In the genomic region with DNA sequence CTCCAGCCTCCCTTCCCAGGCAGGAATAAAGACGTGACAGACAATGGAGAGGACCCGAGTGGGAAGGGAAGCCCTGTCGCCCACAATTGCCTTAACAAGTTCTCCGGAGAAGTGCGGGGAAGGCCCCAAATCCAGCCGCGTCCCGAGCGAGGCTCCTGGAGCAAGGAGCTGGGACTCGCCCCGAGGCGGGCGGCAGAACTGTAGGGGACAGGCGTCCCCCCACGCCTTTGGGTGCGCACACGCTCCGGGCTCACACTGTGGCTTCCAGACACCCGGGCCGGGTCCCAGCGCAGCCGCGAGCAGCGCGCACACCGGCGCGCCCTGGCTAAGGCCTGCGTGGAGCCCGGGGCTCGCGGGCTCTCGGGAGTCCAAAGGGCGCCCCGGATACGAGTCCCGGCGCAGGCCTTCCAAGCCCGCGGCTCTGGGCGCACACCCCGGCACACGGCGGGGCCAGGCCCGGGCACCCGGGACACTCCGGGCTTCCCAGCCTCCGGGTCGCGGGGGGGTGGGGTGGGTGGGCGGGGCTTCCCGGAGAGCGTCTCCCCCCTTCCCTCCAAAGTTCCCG, we compare ENCODE assay signal across 7 mouse cellular contexts. TPM values are rescaled to one million over a fixed set of nuclear protein-coding genes. Genes with fewer than 3 reads are reported as not detected.
A peak's percentile ranks its signal among the peaks of the same experiment; 100 is the strongest.
DNase-seq lines count a peak whose midpoint lies in the region; ATAC-seq and TF ChIP-seq lines count a peak whose summit lies in the region.

No protein-coding gene starts in this region.

- 0% methylated on average over 35 of the region's 54 CpGs for WGBS in forebrain, embryonic 13.5 days
- WGBS in hindbrain, postnatal 0 days: under 1% methylated on average over 53 of the region's 54 CpGs
- under 1% methylated on average over 34 of the region's 54 CpGs for WGBS in liver, postnatal 0 days (ENCODE audit: insufficient replicate concordance)

- peak overlapping the region; percentile 92 for H3K4me2 ChIP-seq in forebrain, embryonic 13.5 days
- peak overlapping the region; percentile 81 for H3K4me2 ChIP-seq in hindbrain, postnatal 0 days (ENCODE audit: low read depth, low read length)
- peak overlapping the region; percentile 88 for H3K4me2 ChIP-seq in liver, postnatal 0 days (ENCODE audit: low read depth, low read length)

- TF ChIP-seq CTCF in hindbrain, postnatal 0 days (IDR thresholded peaks at IDR 0.05; ENCODE audit: low read depth): no peak
- no peak for TF ChIP-seq CTCF in liver, postnatal 0 days (IDR thresholded peaks at IDR 0.05; ENCODE audit: low read depth)

- 0 out of 2 replicates have a peak overlapping the region, but pooled peaks have one; percentile 20 for H3K27ac ChIP-seq in forebrain, embryonic 13.5 days
- H3K27ac ChIP-seq in hindbrain, postnatal 0 days: peak overlapping the region; percentile 70
- H3K27ac ChIP-seq in liver, postnatal 0 days (ENCODE audit: low read depth): peak overlapping the region; percentile 96

- H3K36me3 ChIP-seq in forebrain, embryonic 13.5 days (ENCODE audit: poor library complexity, severe bottlenecking): no peaks in the 10 kb centered on the region
- no peaks in the 10 kb centered on the region for H3K36me3 ChIP-seq in hindbrain, postnatal 0 days (ENCODE audit: insufficient read depth, low read length)
- no peaks in the 10 kb centered on the region for H3K36me3 ChIP-seq in liver, postnatal 0 days (replicated peaks; ENCODE audit: insufficient read depth, low read length)

- peak overlapping the region; percentile 66 for H3K4me3 ChIP-seq in forebrain, embryonic 13.5 days
- H3K4me3 ChIP-seq in hindbrain, postnatal 0 days (ENCODE audit: low read length): peak overlapping the region; percentile 59
- H3K4me3 ChIP-seq in liver, postnatal 0 days (ENCODE audit: low read depth, low read length): peak overlapping the region; percentile 69

- H3K9me3 ChIP-seq in forebrain, embryonic 13.5 days (replicated peaks): no peaks in the 10 kb centered on the region
- no peaks in the 10 kb centered on the region for H3K9me3 ChIP-seq in hindbrain, postnatal 0 days (ENCODE audit: low read length)
- H3K9me3 ChIP-seq in liver, postnatal 0 days (ENCODE audit: low read length): no peaks in the 10 kb centered on the region

- H3K9ac ChIP-seq in forebrain, embryonic 13.5 days: peak overlapping the region; percentile 79
- peak overlapping the region; percentile 48 for H3K9ac ChIP-seq in hindbrain, postnatal 0 days (replicated peaks; ENCODE audit: low read length)
- peak overlapping the region; percentile 79 for H3K9ac ChIP-seq in liver, postnatal 0 days (replicated peaks)

- no peak for TF ChIP-seq EP300 in liver, postnatal 0 days (IDR thresholded peaks at IDR 0.05; ENCODE audit: low read depth)

- H3K4me1 ChIP-seq in forebrain, embryonic 13.5 days: peaks cover 45% of the 10 kb centered on the region
- H3K4me1 ChIP-seq in hindbrain, postnatal 0 days (ENCODE audit: insufficient read depth, low read length): no peaks in the 10 kb centered on the region; the same call in 1 of the 2 replicates
- H3K4me1 ChIP-seq in liver, postnatal 0 days (ENCODE audit: insufficient read depth): peaks cover 21% of the 10 kb centered on the region

- peak; percentile 54 for DNase-seq in urinary bladder, postnatal 25 days (ENCODE audit: low spot score)
- no peak for DNase-seq in urinary bladder, postnatal 10 days (ENCODE audit: low spot score)
- no peak for DNase-seq in hindbrain, postnatal 0 days (ENCODE audit: low spot score)
- DNase-seq in liver, postnatal 0 days: no peak
- DNase-seq in left cerebral cortex, postnatal 4 days: no peak

- peaks cover 24% of the 10 kb centered on the region for H3K27me3 ChIP-seq in forebrain, embryonic 13.5 days
- 0 out of 2 replicates have a peak, but pooled peaks cover 6% of the 10 kb centered on the region for H3K27me3 ChIP-seq in hindbrain, postnatal 0 days (ENCODE audit: insufficient read depth, low read length)
- H3K27me3 ChIP-seq in liver, postnatal 0 days (ENCODE audit: insufficient read depth, low read length): peaks cover 33% of the 10 kb centered on the region

- ATAC-seq in forebrain, embryonic 13.5 days: peak; percentile 56
- ATAC-seq in hindbrain, postnatal 0 days: peak; percentile 22
- ATAC-seq in liver, postnatal 0 days: peak; percentile 81
- no peak for ATAC-seq in inflammation-experienced regulatory T-cells, adult 6 months

- intact Hi-C loops in left cerebral cortex, postnatal 4 days (cut with DNase I): no loop called here

RNA-seq across cellular contexts. Expression of a gene that starts 0.6 kb away (rescaled TPM):
- polyA plus RNA-seq in forebrain, embryonic 13.5 days (2015; fragmentation: Nextera tagmentation; extraction: Ambion mirVana): 2.4 and 2.8 TPM in 2 replicates
- total RNA-seq in hindbrain, postnatal 0 days (2014; rRNA removed): 6.5 and 9.4 TPM in 2 replicates
- 1.3 and 1.7 TPM in 2 replicates for polyA plus RNA-seq in hindbrain, postnatal 0 days (2015; fragmentation: Nextera tagmentation; extraction: Ambion mirVana)
- polyA plus RNA-seq in liver, postnatal 0 days (2015; fragmentation: Nextera tagmentation; extraction: Ambion mirVana): 0.79 and 1.2 TPM in 2 replicates
- not detected for polyA plus RNA-seq in inflammation-experienced regulatory T-cells, adult 6 months (2017; shearing (Covaris generic))
- total RNA-seq in left cerebral cortex, postnatal 4 days (2021): 1 to 10 TPM; 5.8 to 6.3 TPM

RNA-seq across cellular contexts. Expression of a gene that starts 15.0 kb away (rescaled TPM):
- polyA plus RNA-seq in forebrain, embryonic 13.5 days (2015; fragmentation: Nextera tagmentation; extraction: Ambion mirVana): 1.4 and 1.7 TPM in 2 replicates
- total RNA-seq in hindbrain, postnatal 0 days (2014; rRNA removed): 1.4 TPM in 1 of 2 replicates, not detected in the other
- 1.8 and 2.0 TPM in 2 replicates for polyA plus RNA-seq in hindbrain, postnatal 0 days (2015; fragmentation: Nextera tagmentation; extraction: Ambion mirVana)
- 0.18 and 0.33 TPM in 2 replicates for polyA plus RNA-seq in liver, postnatal 0 days (2015; fragmentation: Nextera tagmentation; extraction: Ambion mirVana)
- under 1 TPM in 2 of 3 experiments, not detected in 1; 0.24 to 0.39 TPM for polyA plus RNA-seq in inflammation-experienced regulatory T-cells, adult 6 months (2017; shearing (Covaris generic))
- total RNA-seq in left cerebral cortex, postnatal 4 days (2021): under 1 TPM; 0.58 to 0.92 TPM

RNA-seq across cellular contexts. Expression of a gene that starts 21.7 kb away (rescaled TPM):
- 444 and 501 TPM in 2 replicates for polyA plus RNA-seq in forebrain, embryonic 13.5 days (2015; fragmentation: Nextera tagmentation; extraction: Ambion mirVana)
- total RNA-seq in hindbrain, postnatal 0 days (2014; rRNA removed): 699 and 1,071 TPM in 2 replicates
- 337 and 355 TPM in 2 replicates for polyA plus RNA-seq in hindbrain, postnatal 0 days (2015; fragmentation: Nextera tagmentation; extraction: Ambion mirVana)
- polyA plus RNA-seq in liver, postnatal 0 days (2015; fragmentation: Nextera tagmentation; extraction: Ambion mirVana): 296 and 311 TPM in 2 replicates
- 100 to 1,000 TPM; 514 to 941 (median 691) TPM for polyA plus RNA-seq in inflammation-experienced regulatory T-cells, adult 6 months (2017; shearing (Covaris generic))
- 100 to 1,000 TPM; 646 to 664 TPM for total RNA-seq in left cerebral cortex, postnatal 4 days (2021)

RNA-seq across cellular contexts. Expression of a gene that starts 36.7 kb away (rescaled TPM):
- polyA plus RNA-seq in forebrain, embryonic 13.5 days (2015; fragmentation: Nextera tagmentation; extraction: Ambion mirVana): 22.6 and 24.6 TPM in 2 replicates
- total RNA-seq in hindbrain, postnatal 0 days (2014; rRNA removed): 38.7 and 46.5 TPM in 2 replicates
- polyA plus RNA-seq in hindbrain, postnatal 0 days (2015; fragmentation: Nextera tagmentation; extraction: Ambion mirVana): 23.6 and 27.2 TPM in 2 replicates
- polyA plus RNA-seq in liver, postnatal 0 days (2015; fragmentation: Nextera tagmentation; extraction: Ambion mirVana): 6.7 and 7.1 TPM in 2 replicates
- 1 to 10 TPM; 3.2 to 8.3 (median 6.6) TPM for polyA plus RNA-seq in inflammation-experienced regulatory T-cells, adult 6 months (2017; shearing (Covaris generic))
- 10 to 100 TPM; 28.9 to 29.0 TPM for total RNA-seq in left cerebral cortex, postnatal 4 days (2021)

Comparison
In these comparisons a context has a peak if more than half of its experiments do, and no peak if none do; other contexts are left out.
1. H3K27ac ChIP-seq: peak in every context shown above with its lines; median percentile 96 in liver, postnatal 0 days; 70 in hindbrain, postnatal 0 days; 20 in forebrain, embryonic 13.5 days.